Mouse (Mus musculus) CH12.LX (cell line): Measurements from ENCODE around the gene Sycp2l.

Source experiments
- CTCF ChIP-seq, 2 experiments: IDR thresholded peaks in 1 of 2; conservative IDR thresholded peaks in 1 of 2; 2 replicates each; pipeline ENCODE4 v1.5.1; 2011 to 2012; ENCODE audit warnings: low read depth in 2 of 2, low read length in 2 of 2, improper control_type of control experiment in 1 of 2, inconsistent platforms in 1 of 2, mild to moderate bottlenecking in 1 of 2, moderate library complexity in 1 of 2
- ETS1 ChIP-seq: conservative IDR thresholded peaks from 2 replicates; pipeline ENCODE4 v1.6.1; 2012; ENCODE audit warnings: low read depth, mild to moderate bottlenecking, inconsistent platforms, low read length, improper control_type of control experiment, moderate library complexity
- GABPA ChIP-seq: IDR thresholded peaks from 2 replicates; pipeline ENCODE4 v1.6.1; 2012; ENCODE audit warnings: low read depth, low read length, improper control_type of control experiment, inconsistent platforms; ENCODE audit not compliant: insufficient replicate concordance
- HCFC1 ChIP-seq: IDR thresholded peaks from 2 replicates; pipeline ENCODE4 v1.6.1; 2012; ENCODE audit warnings: low read depth, mild to moderate bottlenecking, inconsistent platforms, low read length, improper control_type of control experiment
- MAFK ChIP-seq: IDR thresholded peaks from 2 replicates; pipeline ENCODE4 v1.6.1; 2011; ENCODE audit warnings: low read length, improper control_type of control experiment; ENCODE audit not compliant: insufficient replicate concordance
- MYC ChIP-seq: IDR thresholded peaks from 2 replicates; pipeline ENCODE4 v1.6.1; 2011; ENCODE audit warnings: low read depth, mild to moderate bottlenecking, improper control_type of control experiment, low read length
- POLR2A ChIP-seq: IDR thresholded peaks from 2 replicates; pipeline ENCODE4 v1.6.1; 2011; ENCODE audit warnings: low read depth, mild to moderate bottlenecking, improper control_type of control experiment, low read length
- POLR2AphosphoS2 ChIP-seq: IDR thresholded peaks from 2 replicates; pipeline ENCODE4 v1.6.1; 2011; ENCODE audit warnings: low read depth, low read length, improper control_type of control experiment
- TBP ChIP-seq: conservative IDR thresholded peaks from 2 replicates; pipeline ENCODE4 v1.6.1; 2011; ENCODE audit warnings: low read depth, low read length, improper control_type of control experiment

- TF ChIP-seq MYC (no peak), TBP (no peak), GABPA (no peak), POLR2AphosphoS2 (no peak), POLR2A (no peak), ETS1 (no peak), CTCF (conservative IDR thresholded peaks at IDR 0.05 in 1 of 2, IDR thresholded peaks at IDR 0.05 in 1 of 2; ENCODE audit: low read depth in 2 of 2, low read length in 2 of 2) (no peak), MAFK (no peak), HCFC1 (no peak)
Measured at GRCm38 (mm10) chr13:41145433-41145970, 31.4 kb downstream of the Sycp2l start.
